Mouse (Mus musculus) bone marrow macrophage, adult 2 months (primary cell): Measurements from ENCODE around the gene Zc3h10.

Experiments used
- CTCF ChIP-seq: IDR thresholded peaks from 2 replicates; pipeline ENCODE4 v1.5.1; 2012; ENCODE audit warnings: low read depth, mild to moderate bottlenecking, low read length, moderate library complexity
- POLR2A ChIP-seq: IDR thresholded peaks from 2 replicates; pipeline ENCODE4 v1.6.1; 2012; ENCODE audit warnings: mild to moderate bottlenecking, low read depth, low read length, borderline replicate concordance

GRCm38 (mm10) chr10:128536266-128536940 is 11.2 kb downstream of the Zc3h10 start:
- no peak for TF ChIP-seq POLR2A
- TF ChIP-seq CTCF, result peak; percentile 67
